Comparison of ENCODE assay signal across 25 mouse cellular contexts in the genomic region with DNA sequence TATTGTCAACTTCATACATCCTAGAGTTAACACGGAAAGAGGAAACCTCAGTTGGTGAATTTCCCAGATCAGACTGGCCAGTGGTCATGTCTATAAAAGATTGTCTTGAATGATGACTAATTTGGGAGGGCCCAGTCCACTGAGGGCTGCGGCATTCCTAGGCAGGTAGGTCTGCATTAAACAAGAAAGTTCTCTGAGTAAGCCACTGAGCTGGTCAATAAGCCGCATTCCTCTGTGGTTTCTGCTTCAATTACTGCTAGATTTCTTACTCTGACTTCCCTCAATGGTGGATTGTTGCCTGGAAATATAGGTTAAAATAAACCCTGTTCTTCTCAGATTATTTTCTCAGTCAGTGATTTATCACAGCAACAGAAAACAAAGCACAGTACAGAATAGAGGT.
"Had no signal": no experiment of that assay in that cellular context is flagged by ENCODE, and none has a peak within 500 bp of the region (broad histone marks: within the 10 kb centered on the region; RNA-seq: fewer than 3 reads in every experiment).

No protein-coding gene starts in this region.

- H3K36me3 ChIP-seq: heart, embryonic 13.5 days; heart, embryonic 15.5 days; hindbrain, embryonic 13.5 days; hindbrain, embryonic 15.5 days; limb, embryonic 13.5 days; limb, embryonic 15.5 days; liver, embryonic 12.5 days had no signal

- H3K27ac ChIP-seq: gastrocnemius, adult 2 months; heart, embryonic 13.5 days; heart, embryonic 15.5 days; hindbrain, embryonic 13.5 days; hindbrain, embryonic 15.5 days; hindbrain, postnatal 0 days; layer of hippocampus, adult 2 months; left cerebral cortex, adult 2 months; limb, embryonic 13.5 days; limb, embryonic 15.5 days; liver, embryonic 12.5 days; liver, embryonic 14.5 days had no signal

- H3K27me3 ChIP-seq: heart, embryonic 13.5 days; heart, embryonic 15.5 days; hindbrain, embryonic 15.5 days; limb, embryonic 13.5 days; limb, embryonic 15.5 days; liver, embryonic 12.5 days had no signal

- ATAC-seq: hindbrain, postnatal 0 days; intestine, embryonic 16.5 days; liver, embryonic 12.5 days had no signal

- DNase-seq: gastrocnemius, adult 2 months; gastrocnemius, postnatal 10 days; gastrocnemius, postnatal 25 days; heart, adult 18-20 months; heart, postnatal 14 days; heart, postnatal 36 days; kidney, adult 11 months; kidney, adult 8-10 months; kidney, postnatal 10 days; kidney, postnatal 25 days; kidney, postnatal 4 days; left cerebral cortex, postnatal 4 days had no signal

- H3K4me1 ChIP-seq: heart, embryonic 15.5 days; hindbrain, embryonic 15.5 days; limb, embryonic 13.5 days; liver, embryonic 12.5 days had no signal

- H3K4me2 ChIP-seq: heart, embryonic 11.5 days; heart, embryonic 13.5 days; heart, embryonic 15.5 days; hindbrain, embryonic 13.5 days; hindbrain, embryonic 15.5 days; limb, embryonic 13.5 days; limb, embryonic 15.5 days; liver, embryonic 12.5 days had no signal

- H3K4me3 ChIP-seq: gastrocnemius, adult 2 months; heart, embryonic 13.5 days; heart, embryonic 15.5 days; hindbrain, embryonic 13.5 days; hindbrain, embryonic 15.5 days; layer of hippocampus, adult 2 months; left cerebral cortex, adult 2 months; limb, embryonic 13.5 days; limb, embryonic 15.5 days; liver, embryonic 12.5 days had no signal
